Mouse (Mus musculus) cerebellum, postnatal 4 days (tissue): Measurements from ENCODE around the gene Dennd4c.

Experiments used
- DNase-seq, 2 experiments: peaks; one replicate each; pipeline ENCODE4 v3.0.0; 2022; ENCODE audit warnings: low spot score in 2 of 2, mixed read lengths in 1 of 2

The Dennd4c gene

DNA sequence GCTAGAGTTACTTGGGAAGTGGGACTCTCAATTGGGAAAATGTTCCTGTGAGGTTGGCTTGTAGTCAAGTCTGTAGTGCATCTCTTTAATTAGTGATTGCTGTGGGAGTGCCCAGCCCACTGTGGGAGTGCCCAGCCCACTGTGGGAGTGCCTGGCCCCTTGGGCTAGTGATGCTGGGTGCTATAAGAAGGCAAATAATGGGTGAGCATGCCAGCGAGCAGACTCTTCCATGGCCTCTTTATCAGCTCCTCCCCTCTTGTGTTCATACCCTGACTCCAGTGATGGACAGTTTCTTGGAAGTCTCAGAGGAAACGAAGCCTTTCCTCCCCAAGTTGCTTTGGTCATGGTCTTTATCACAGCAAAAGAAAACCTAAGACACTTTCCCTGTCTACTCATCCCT is 134.1 kb downstream of the Dennd4c start:
- no peak for DNase-seq

- peak in 1 of 2 experiments; percentile 22 for DNase-seq
These were observed 136.6 kb downstream of the Dennd4c start for GRCm38 (mm10) chr4:86884945-86885344.

DNA sequence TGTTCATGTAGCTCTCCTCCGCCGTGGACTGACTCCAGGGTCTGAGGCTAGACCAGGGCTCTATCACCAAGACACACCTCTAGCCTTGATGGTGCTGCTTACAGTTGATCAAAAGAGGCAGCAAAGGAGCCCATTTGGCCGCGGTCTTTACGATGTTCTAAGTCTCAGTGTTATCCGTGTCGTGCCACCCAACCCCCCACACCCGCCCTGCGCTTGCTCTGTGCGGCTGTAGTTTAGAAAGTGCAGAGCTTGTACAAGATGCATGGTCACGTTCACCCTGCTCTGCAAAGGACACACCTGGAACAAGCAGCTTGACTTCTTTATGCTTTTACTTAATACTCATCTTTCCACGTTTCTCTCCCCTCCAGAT is 137.4 kb downstream of the Dennd4c start:
- no peak for DNase-seq

GRCm38 (mm10) chr4:86886160-86886878 is 138.0 kb downstream of the Dennd4c start:
- DNase-seq = no peak

GRCm38 (mm10) chr4:86887879-86888278 is 139.5 kb downstream of the Dennd4c start:
- DNase-seq = no peak

DNA sequence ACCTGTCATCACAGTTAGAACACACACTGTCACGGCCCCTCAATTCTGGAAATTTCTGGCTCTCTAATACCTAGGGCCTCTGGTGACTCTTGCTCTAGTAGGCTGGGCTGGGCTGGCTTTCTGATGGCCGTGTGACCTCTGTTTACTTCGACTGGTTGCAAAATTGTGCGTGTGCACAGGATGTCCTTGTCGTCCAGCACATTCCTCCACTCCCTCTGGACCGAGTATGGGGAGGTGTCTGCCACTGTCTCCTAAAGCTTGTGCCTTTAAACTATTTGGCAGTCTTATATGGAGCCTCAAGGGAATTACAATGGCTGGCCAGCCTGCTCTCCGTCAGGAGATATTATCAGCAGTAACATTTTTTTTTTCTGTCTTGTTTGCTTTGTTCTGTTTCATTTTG is 149.1 kb downstream of the Dennd4c start:
- DNase-seq = no peak

GRCm38 (mm10) chr4:86898791-86899474 is 150.6 kb downstream of the Dennd4c start:
- no peak for DNase-seq
